Mouse (Mus musculus): ENCODE results near the gene Casp7.

Casp7 gene

DNA sequence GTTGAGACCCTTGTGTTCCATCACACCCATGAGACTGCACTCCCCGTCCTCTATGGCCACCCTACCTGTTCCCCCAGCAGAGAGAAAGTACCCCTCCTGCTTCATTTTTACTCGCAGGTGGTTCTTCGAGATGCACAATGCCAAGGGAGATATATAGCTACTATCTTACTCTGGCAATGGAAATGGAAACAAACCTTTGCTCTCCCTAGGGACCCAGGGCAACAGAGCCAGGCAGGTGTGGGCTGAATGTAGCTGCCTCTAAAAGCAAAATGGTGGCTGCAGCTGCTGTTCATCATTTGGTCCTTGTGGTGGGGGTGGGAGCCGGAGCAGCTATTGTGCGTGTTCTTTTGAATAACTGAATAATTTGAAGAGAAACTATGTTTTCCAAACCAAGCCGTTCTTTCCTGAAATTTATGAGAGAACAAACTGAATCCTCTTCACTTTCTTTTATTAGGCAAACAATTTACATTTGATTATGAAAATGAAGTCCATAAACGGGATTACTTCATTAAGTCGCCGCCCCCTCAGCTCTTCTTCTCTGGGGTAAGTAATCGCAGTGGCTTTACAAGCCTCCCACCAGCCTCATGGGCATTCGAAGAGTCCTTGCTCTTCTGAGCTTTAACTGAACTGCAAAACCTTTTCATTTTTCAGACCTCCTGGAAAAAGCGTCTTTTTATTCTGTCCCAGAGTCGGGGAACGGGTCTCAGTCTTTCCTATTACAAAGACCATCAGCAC lies 73.5 kb downstream of the Casp7 start:
- DNase-seq (ENCODE audit: low spot score): no peak

DNA sequence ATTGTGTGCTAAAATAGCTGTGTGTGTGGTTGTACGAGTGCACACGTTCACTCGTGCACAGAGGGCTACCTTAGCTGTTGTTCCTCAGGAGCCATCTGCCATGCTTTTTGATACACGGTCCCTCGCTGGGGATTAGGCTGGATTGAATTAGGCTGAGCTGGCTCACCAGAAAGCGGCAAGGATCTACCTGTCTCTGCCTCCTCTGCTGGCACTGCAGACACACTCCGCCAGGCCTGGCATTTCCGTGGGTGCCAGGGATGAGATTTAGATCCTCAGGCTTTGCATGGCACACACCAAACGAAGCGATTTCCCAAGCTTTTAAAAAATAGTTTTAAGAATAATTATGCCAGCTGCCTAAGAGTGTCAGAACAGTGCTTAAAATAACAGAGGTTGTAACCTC lies 75.0 kb downstream of the Casp7 start:
- DNase-seq (ENCODE audit: low spot score): no peak

GRCm38 (mm10) chr19:56474869-56475550 lies 78.1 kb downstream of the Casp7 start:
- DNase-seq (ENCODE audit: low spot score): no peak

DNA sequence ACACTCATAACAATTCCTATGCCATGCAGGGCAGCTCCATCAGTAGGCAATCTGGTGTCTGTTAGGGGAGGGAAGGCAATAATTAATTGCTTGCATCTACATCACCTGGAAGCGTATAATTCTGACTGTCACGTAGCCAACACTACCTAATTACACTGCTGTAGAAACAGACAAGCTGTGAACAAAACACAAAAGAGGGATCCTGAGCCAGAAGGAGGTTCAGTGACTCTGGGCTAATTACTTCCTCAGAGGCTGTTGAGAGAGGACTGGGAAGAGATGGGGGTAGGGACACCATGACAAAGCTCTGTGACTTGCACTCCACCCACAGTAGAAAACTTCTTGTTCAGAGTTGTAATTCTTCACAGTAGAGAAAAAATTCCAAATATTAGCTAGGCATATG lies 79.6 kb downstream of the Casp7 start:
- DNase-seq (ENCODE audit: low spot score): no peak

- no peak for DNase-seq (ENCODE audit: low spot score)
These were observed 80.3 kb downstream of the Casp7 start for GRCm38 (mm10) chr19:56477253-56477652.

GRCm38 (mm10) chr19:56477832-56478231 lies 80.9 kb downstream of the Casp7 start:
- DNase-seq (ENCODE audit: low spot score): no peak

GRCm38 (mm10) chr19:56484630-56485375 lies 87.9 kb downstream of the Casp7 start:
- no peak for DNase-seq (ENCODE audit: low spot score)

- no peak for DNase-seq (ENCODE audit: low spot score)
These were observed 88.7 kb downstream of the Casp7 start for GRCm38 (mm10) chr19:56485376-56486271.

GRCm38 (mm10) chr19:56486926-56487325 lies 90.0 kb downstream of the Casp7 start:
- DNase-seq (ENCODE audit: low spot score): no peak

- DNase-seq (ENCODE audit: low spot score): no peak
These were observed 90.4 kb downstream of the Casp7 start for GRCm38 (mm10) chr19:56487339-56487738.

- DNase-seq (ENCODE audit: low spot score): no peak
These were observed 92.7 kb downstream of the Casp7 start for GRCm38 (mm10) chr19:56489601-56490000.
